Mouse (Mus musculus): ENCODE measurements around the gene Olfr971. TPM values are rescaled to one million over a fixed set of nuclear protein-coding genes. Genes with fewer than 3 reads are reported as not detected.

The Olfr971 gene
- polyA plus RNA-seq (2017; shearing (Covaris generic)): not detected

GRCm38 (mm10) chr9:39836576-39836975 lies at the start of gene Olfr971:
TSS of gene Olfr971 (plus strand) at chr9:39836876.

DNA sequence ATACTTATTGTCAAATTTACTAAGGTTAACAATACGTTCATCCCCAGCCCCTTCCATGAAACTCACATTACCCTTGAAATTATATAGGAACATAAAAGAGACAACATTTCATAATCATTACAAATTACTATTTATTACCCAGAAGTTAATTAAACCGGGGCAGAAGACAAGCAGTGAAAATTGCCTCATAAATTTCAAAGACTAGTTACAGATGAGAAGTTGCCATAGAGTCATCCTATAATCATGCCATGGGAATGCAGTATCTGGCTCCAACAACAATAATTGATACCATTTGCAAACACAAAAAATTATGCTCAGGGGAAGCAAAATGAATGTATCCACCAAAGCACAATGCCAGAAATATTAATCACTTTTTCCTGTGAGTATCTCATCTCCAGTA lies 46.1 kb upstream of the Olfr971 start, which contains the start of gene Olfr969:
TSS of gene Olfr969 (plus strand) at position 388 of the 400 bp plus-strand sequence.

DNA sequence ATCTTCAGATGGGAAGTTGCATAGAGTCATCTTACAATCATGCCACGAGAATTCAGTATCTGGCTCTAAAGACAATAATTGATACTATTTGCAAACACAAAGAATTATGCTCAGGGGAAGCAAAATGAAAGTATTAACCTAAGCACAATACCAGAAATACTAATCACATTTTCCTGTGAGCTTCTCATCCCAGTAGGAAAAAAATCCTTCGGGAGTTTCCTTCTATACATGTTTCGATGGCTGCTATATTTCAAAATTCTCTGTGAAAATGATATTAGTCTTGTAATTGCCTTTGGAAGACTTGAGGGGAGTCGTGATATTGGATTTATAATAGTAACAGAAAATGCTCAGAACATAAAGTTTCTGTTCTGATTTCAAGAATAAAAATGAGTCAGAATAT lies 28.1 kb upstream of the Olfr971 start, which contains the start of gene Olfr970:
TSS of gene Olfr970 (plus strand) at position 301 of the 400 bp plus-strand sequence.

DNA sequence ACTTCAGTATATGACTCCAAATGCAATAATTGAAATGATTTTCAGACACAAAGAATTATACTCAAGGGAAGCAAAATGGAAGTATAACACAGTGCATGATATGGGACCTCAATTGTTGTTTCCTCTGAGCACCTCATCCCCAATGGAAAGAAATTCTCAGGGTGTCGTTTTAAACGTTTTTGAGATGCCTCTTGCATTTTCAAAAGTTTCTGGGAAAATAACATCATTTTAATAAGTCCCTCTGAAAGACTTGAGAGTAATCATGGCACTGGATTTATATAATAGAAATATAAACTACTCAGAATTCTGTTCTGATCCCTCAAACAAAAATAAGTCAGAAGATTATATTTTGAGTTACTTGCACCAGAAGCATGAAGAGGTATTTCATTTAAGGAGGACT lies 29.4 kb downstream of the Olfr971 start, which contains the start of gene Olfr972:
TSS of gene Olfr972 (plus strand) at position 301 of the 400 bp plus-strand sequence.

Other genes with a start within 250 kb of the Olfr971 start
- not detected for gene AW551984, start 232.5 kb upstream of the Olfr971 start, polyA plus RNA-seq (2017; shearing (Covaris generic))
- gene Olfr148, start 226.2 kb upstream of the Olfr971 start, polyA plus RNA-seq (2017; shearing (Covaris generic)): not detected
- gene Olfr960, start 215.5 kb upstream of the Olfr971 start, polyA plus RNA-seq (2017; shearing (Covaris generic)): not detected
- gene Olfr961, start 191.8 kb upstream of the Olfr971 start, polyA plus RNA-seq (2017; shearing (Covaris generic)): not detected
- gene Olfr963, start 169.7 kb upstream of the Olfr971 start, polyA plus RNA-seq (2017; shearing (Covaris generic)): not detected
- not detected for gene Olfr149, start 129.8 kb upstream of the Olfr971 start, polyA plus RNA-seq (2017; shearing (Covaris generic))
- gene Olfr965, start 125.5 kb upstream of the Olfr971 start, polyA plus RNA-seq (2017; shearing (Covaris generic)): not detected
- not detected for gene Olfr150, start 105.9 kb upstream of the Olfr971 start, polyA plus RNA-seq (2017; shearing (Covaris generic))
- gene Olfr967, start 90.6 kb upstream of the Olfr971 start, polyA plus RNA-seq (2017; shearing (Covaris generic)): not detected
- not detected for gene Olfr968, start 53.6 kb upstream of the Olfr971 start, polyA plus RNA-seq (2017; shearing (Covaris generic))
- gene Olfr969, start 45.9 kb upstream of the Olfr971 start, polyA plus RNA-seq (2017; shearing (Covaris generic)): not detected
- not detected for gene Olfr970, start 28.0 kb upstream of the Olfr971 start, polyA plus RNA-seq (2017; shearing (Covaris generic))
- gene Olfr972, start 29.5 kb downstream of the Olfr971 start, polyA plus RNA-seq (2017; shearing (Covaris generic)): not detected
- not detected for gene Olfr229, start 70.5 kb downstream of the Olfr971 start, polyA plus RNA-seq (2017; shearing (Covaris generic))
- 0.14 TPM for gene Olfr974, start 100.6 kb downstream of the Olfr971 start, polyA plus RNA-seq (2017; shearing (Covaris generic))
- not detected for gene Olfr975, start 115.2 kb downstream of the Olfr971 start, polyA plus RNA-seq (2017; shearing (Covaris generic))
- not detected for gene Olfr976, start 124.3 kb downstream of the Olfr971 start, polyA plus RNA-seq (2017; shearing (Covaris generic))
- gene Olfr978, start 155.2 kb downstream of the Olfr971 start, polyA plus RNA-seq (2017; shearing (Covaris generic)): not detected
- gene Olfr979, start 166.6 kb downstream of the Olfr971 start, polyA plus RNA-seq (2017; shearing (Covaris generic)): not detected
- gene Olfr980, start 172.7 kb downstream of the Olfr971 start, polyA plus RNA-seq (2017; shearing (Covaris generic)): not detected
- not detected for gene Olfr981, start 184.6 kb downstream of the Olfr971 start, polyA plus RNA-seq (2017; shearing (Covaris generic))
- gene Olfr982, start 237.0 kb downstream of the Olfr971 start, polyA plus RNA-seq (2017; shearing (Covaris generic)): 0.09 TPM

Measured in effector memory CD4-positive, alpha-beta T cell, adult 5 months (primary cell).